Mouse (Mus musculus): ENCODE results near the gene Dock6. TPM values are rescaled to one million over a fixed set of nuclear protein-coding genes. Genes with fewer than 3 reads are reported as not detected.
A peak's percentile ranks its signal among the peaks of the same experiment; 100 is the strongest.

Gene Dock6
- polyA plus RNA-seq, 1 experiment from 2014 or later = 17.0 TPM

- Histone ChIP-seq H3K27ac (no peak overlapping the region), H3K36me3 (no peaks in the 10 kb centered on the region), H3K27me3 (no peaks in the 10 kb centered on the region), H3K9ac (replicated peaks) (no peak overlapping the region), H3K4me2 (replicated peaks) (no peak overlapping the region), H3K9me3 (no peaks in the 10 kb centered on the region), H3K4me1 (replicated peaks) (peaks cover 3% of the 10 kb centered on the region; the same call in 1 of the 2 replicates), H3K4me3 (replicated peaks) (no peak overlapping the region)
- WGBS = 78% methylated on average over 26 of the region's 26 CpGs
- ATAC-seq = peak; percentile 56; the same call in 1 of the 2 replicates
Measured at GRCm38 (mm10) chr9:21769558-21770183, 82.8 kb downstream of the Dock6 start.

- 55% methylated on average over 13 of the region's 13 CpGs for WGBS
- no peaks in the 10 kb centered on the region for H3K27me3 ChIP-seq
- H3K9ac ChIP-seq (replicated peaks) = no peak overlapping the region
- no peaks in the 10 kb centered on the region for H3K9me3 ChIP-seq
- ATAC-seq = 0 out of 2 replicates have a peak, but pooled peaks have one; percentile 9
- H3K4me2 ChIP-seq (replicated peaks) = no peak overlapping the region
- peak overlapping the region; percentile 9; the same call in 1 of the 2 replicates for H3K27ac ChIP-seq
- H3K36me3 ChIP-seq = no peaks in the 10 kb centered on the region
- H3K4me3 ChIP-seq (replicated peaks) = no peak overlapping the region
- peaks cover 3% of the 10 kb centered on the region; the same call in 1 of the 2 replicates for H3K4me1 ChIP-seq (replicated peaks)
Measured at GRCm38 (mm10) chr9:21768511-21769411, 83.7 kb downstream of the Dock6 start.

- WGBS = 81% methylated on average over 11 of the region's 11 CpGs
- Histone ChIP-seq H3K4me1 (replicated peaks) (peaks cover 3% of the 10 kb centered on the region; the same call in 1 of the 2 replicates), H3K9me3 (no peaks in the 10 kb centered on the region), H3K27me3 (no peaks in the 10 kb centered on the region), H3K9ac (replicated peaks) (0 out of 2 replicates have a peak overlapping the region, but pooled peaks have one; percentile 7), H3K36me3 (no peaks in the 10 kb centered on the region), H3K4me2 (replicated peaks) (no peak overlapping the region), H3K27ac (no peak overlapping the region; the same call in 1 of the 2 replicates), H3K4me3 (replicated peaks) (no peak overlapping the region)
- ATAC-seq = no peak
Measured at GRCm38 (mm10) chr9:21767896-21768295, 84.5 kb downstream of the Dock6 start.

- no peak overlapping the region for H3K27ac ChIP-seq
- H3K27me3 ChIP-seq = no peaks in the 10 kb centered on the region
- no peaks in the 10 kb centered on the region for H3K9me3 ChIP-seq
- H3K4me3 ChIP-seq (replicated peaks) = no peak overlapping the region
- no peak overlapping the region for H3K9ac ChIP-seq (replicated peaks)
- no peaks in the 10 kb centered on the region for H3K36me3 ChIP-seq
- H3K4me1 ChIP-seq (replicated peaks) = peaks cover 9% of the 10 kb centered on the region
- no peak for ATAC-seq
- no peak overlapping the region for H3K4me2 ChIP-seq (replicated peaks)
- 96% methylated on average over 6 of the region's 6 CpGs for WGBS
Measured at GRCm38 (mm10) chr9:21764084-21764999, 88.1 kb downstream of the Dock6 start.

- Histone ChIP-seq H3K4me1 (replicated peaks) (peaks cover 14% of the 10 kb centered on the region), H3K36me3 (no peaks in the 10 kb centered on the region), H3K4me2 (replicated peaks) (no peak overlapping the region), H3K9ac (replicated peaks) (no peak overlapping the region), H3K27me3 (no peaks in the 10 kb centered on the region), H3K9me3 (no peaks in the 10 kb centered on the region), H3K27ac (no peak overlapping the region), H3K4me3 (replicated peaks) (no peak overlapping the region)
- ATAC-seq = no peak
Measured at GRCm38 (mm10) chr9:21762135-21762534, 90.3 kb downstream of the Dock6 start.

- peaks cover 14% of the 10 kb centered on the region for H3K4me1 ChIP-seq (replicated peaks)
- no peaks in the 10 kb centered on the region for H3K36me3 ChIP-seq
- peak within 1 kb of the TSS; percentile 93 for H3K4me2 ChIP-seq (replicated peaks)
- ATAC-seq = peak; percentile 98
- H3K4me3 ChIP-seq (replicated peaks) = peak within 1 kb of the TSS; percentile 78
- H3K9me3 ChIP-seq = no peaks in the 10 kb centered on the region
- H3K27ac ChIP-seq = peak within 1 kb of the TSS; percentile 71
- 2% methylated on average over 49 of the region's 54 CpGs for WGBS
- H3K27me3 ChIP-seq = no peaks in the 10 kb centered on the region
- H3K9ac ChIP-seq (replicated peaks) = peak within 1 kb of the TSS; percentile 68
Measured at GRCm38 (mm10) chr9:21760155-21761088, 92.0 kb downstream of the Dock6 start, which contains the start of gene Spc24. Spc24 (minus strand) TSS chr9:21760303.

- H3K9me3 ChIP-seq = no peaks in the 10 kb centered on the region
- no peak overlapping the region for H3K27ac ChIP-seq
- H3K4me1 ChIP-seq (replicated peaks) = peaks cover 14% of the 10 kb centered on the region
- WGBS = under 1% methylated on average over 20 of the region's 20 CpGs
- H3K27me3 ChIP-seq = no peaks in the 10 kb centered on the region
- no peaks in the 10 kb centered on the region for H3K36me3 ChIP-seq
- H3K4me3 ChIP-seq (replicated peaks) = peak overlapping the region; percentile 78
- peak overlapping the region; percentile 93 for H3K4me2 ChIP-seq (replicated peaks)
- H3K9ac ChIP-seq (replicated peaks) = peak overlapping the region; percentile 68
- no peak; the same call in 1 of the 2 replicates for ATAC-seq
Measured at GRCm38 (mm10) chr9:21759718-21760117, 92.7 kb downstream of the Dock6 start.

- no peaks in the 10 kb centered on the region for H3K36me3 ChIP-seq
Measured at GRCm38 (mm10) chr9:21758576-21759529, 93.6 kb downstream of the Dock6 start.

GRCm38 (mm10) chr9:21754516-21755321 is 97.7 kb downstream of the Dock6 start:
- WGBS = 84% methylated on average over 13 of the region's 13 CpGs
- Histone ChIP-seq H3K27ac (no peak overlapping the region), H3K9me3 (no peaks in the 10 kb centered on the region), H3K36me3 (peaks cover 2% of the 10 kb centered on the region; the same call in 1 of the 2 replicates), H3K27me3 (no peaks in the 10 kb centered on the region), H3K9ac (replicated peaks) (no peak overlapping the region), H3K4me2 (replicated peaks) (no peak overlapping the region), H3K4me3 (replicated peaks) (no peak overlapping the region), H3K4me1 (replicated peaks) (peaks cover 11% of the 10 kb centered on the region)
- ATAC-seq = no peak

More at GRCm38 (mm10) chr9:21758576-21759529, 93.6 kb downstream of the Dock6 start:
- 62% methylated on average over 14 of the region's 14 CpGs for WGBS
- no peaks in the 10 kb centered on the region for H3K9me3 ChIP-seq
- no peak overlapping the region for H3K27ac ChIP-seq
- peak overlapping the region; percentile 93 for H3K4me2 ChIP-seq (replicated peaks)
- ATAC-seq = no peak
- peaks cover 14% of the 10 kb centered on the region for H3K4me1 ChIP-seq (replicated peaks)
- no peaks in the 10 kb centered on the region for H3K27me3 ChIP-seq
- peak overlapping the region; percentile 78 for H3K4me3 ChIP-seq (replicated peaks)
- no peak overlapping the region for H3K9ac ChIP-seq (replicated peaks)
